Mouse (Mus musculus) left cerebral cortex, postnatal 36 days (tissue): ENCODE measurements around the gene Fam13c. TPM values are rescaled to one million over a fixed set of nuclear protein-coding genes. Genes with fewer than 3 reads are reported as not detected.
"Not testable (repeated sequence)": the region's sequence is repeated elsewhere in the genome, so short reads cannot be mapped to it uniquely, and the experiment has no call there.

Experiments used
- DNase-seq, 2 experiments: peaks; one replicate each; pipeline ENCODE4 v3.0.0; 2021 to 2022; ENCODE audit warnings: low spot score in 2 of 2, mixed read lengths in 1 of 2
- intact Hi-C: fragments of 180-260 bp; cut with DNase I; formaldehyde crosslinking; loops from one replicate; pipeline ENCODE4 v1.15.1; 2025
- total RNA-seq, 2 experiments: library from RNA; stranded (reverse); gene quantifications; 2 replicates each; pipeline ENCODE4 v1.2.3; 2021

The Fam13c gene
- total RNA-seq, result 10 to 100 TPM; 52.7 to 59.2 TPM

DNA sequence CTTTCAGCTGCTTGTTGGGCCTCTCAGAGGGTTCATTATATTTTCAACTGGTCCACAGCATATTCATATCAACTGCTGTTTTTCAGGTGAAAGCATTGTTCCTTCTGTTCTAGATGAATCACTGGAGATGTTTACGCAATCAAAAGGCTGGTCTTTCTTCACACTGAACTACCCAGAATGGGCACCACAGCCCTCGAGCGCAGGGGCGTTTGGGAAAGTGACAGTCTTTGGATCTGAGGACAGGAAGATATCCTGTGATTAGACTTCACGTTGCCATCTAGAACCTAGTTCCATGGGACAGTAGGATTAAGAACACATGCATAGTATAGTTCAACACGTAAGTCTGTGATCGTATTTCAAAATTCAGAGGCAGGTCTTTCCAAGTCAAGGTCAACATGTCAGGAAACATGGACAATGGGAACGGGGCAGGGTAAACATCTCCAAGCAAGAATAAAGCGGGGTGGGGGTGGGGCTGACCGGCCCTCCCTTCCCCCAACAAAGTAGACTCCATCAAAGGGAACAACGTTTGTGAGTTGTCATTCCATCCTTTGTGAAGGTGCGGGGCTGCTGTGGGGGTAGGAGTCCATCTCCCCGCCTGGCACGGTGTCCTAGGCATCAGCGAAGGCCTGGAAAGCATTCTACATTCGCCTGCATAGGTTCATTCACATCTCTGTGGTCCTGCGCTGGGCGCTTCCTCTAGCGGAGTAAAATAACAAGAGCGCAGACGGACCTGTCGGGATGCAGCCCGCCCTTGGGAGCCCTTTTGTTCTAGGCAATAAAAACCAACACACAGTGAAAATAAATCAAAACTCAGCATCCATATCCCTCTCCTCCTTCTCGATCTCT is at the start of gene Fam13c:
Gene Fam13c (plus strand): TSS at position 806 of the 846 bp plus-strand sequence.
- intact Hi-C loops, result loop anchor here (5.0 kb wide), 3 partner anchors 47 to 92 kb away; no protein-coding TSS in a partner anchor
- peak; percentile 54 to 59 for DNase-seq

DNA sequence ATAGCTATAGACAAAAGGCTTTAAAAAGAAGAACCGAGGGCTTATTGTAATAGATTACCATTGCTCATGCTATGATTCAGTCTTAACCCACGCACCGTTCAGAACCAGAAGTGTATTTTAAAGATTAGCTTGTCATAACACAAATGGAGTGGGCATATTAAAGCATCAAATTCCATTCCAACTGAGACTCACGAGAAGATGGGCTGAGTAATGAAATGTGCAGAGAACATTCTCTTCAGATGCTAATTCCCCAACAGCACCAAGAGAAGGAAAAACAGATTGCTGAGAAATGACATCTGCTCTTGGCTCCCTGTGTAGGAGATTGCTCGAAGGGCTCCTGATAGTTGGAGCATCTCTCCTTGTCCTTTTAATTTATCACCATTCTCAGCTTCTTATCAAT is 44.4 kb upstream of the Fam13c start:
- intact Hi-C loops, result loop anchor here (5.0 kb wide), 1 partner anchor 36 kb away; no protein-coding TSS in a partner anchor

DNA sequence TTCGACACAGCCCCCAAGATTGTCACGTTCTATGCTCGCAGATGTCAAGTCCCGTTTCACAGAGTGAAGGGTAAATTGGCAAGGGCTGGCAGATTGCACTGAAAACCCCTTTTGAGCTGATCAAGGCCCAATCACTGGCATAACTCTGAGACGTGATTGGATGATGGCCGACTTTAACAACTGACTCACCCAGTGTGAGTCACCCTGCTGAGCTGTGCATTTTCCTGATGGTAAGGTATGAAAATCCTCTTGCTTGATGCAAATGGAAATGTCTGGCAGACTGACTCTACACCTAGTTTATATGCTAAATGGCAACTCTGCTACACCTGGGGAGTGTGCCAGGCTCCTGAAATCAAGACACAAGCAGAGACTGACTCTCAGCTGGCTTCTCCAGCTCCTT is 42.1 kb upstream of the Fam13c start:
- DNase-seq, result peak; percentile 38 to 54
- intact Hi-C loops, result loop anchor here (5.0 kb wide), 1 partner anchor 34 kb away; no protein-coding TSS in a partner anchor

More for the DNA sequence above, 44.4 kb upstream of the Fam13c start:
- no peak for DNase-seq

DNA sequence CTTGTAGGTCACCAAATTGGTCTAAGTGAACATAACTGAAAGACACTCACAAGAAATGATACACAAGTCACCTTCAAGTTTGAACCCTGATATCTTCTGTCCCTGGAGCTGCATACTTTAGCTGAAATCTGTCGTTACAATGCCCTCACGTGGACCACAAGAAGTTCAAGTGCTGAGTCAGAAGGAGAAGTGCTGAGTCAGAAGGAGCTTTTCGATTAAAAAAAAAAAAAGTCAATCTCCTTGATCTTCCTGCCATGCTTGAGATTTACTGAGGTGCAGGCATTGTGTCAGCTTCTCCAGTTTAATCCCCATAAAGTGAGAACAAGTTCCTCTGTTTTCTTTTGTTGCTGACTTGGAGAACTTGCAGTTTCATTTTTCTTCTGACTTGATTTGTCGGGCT is 38.3 kb upstream of the Fam13c start:
- intact Hi-C loops, result no loop called here
- DNase-seq, result no peak

DNA sequence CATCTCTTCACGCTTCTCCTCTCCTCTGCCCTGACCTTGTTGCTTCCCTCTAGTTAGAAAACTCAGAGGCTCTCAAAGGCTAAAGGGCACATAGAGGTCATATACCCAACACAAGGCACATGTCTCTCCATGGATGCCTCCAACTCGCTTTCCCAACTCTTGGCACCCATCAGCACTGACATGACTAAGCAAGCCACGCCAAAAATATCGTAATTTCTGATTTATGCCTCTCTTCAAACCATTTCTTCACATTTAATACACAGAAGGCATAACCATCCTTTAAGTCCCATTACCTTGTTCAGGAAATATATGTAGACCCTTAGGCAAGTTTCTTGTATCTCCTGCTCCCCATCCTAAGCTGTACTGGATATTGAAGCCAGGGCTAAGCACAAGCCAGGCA is 37.6 kb upstream of the Fam13c start:
- DNase-seq, result no peak
- intact Hi-C loops, result no loop called here

DNA sequence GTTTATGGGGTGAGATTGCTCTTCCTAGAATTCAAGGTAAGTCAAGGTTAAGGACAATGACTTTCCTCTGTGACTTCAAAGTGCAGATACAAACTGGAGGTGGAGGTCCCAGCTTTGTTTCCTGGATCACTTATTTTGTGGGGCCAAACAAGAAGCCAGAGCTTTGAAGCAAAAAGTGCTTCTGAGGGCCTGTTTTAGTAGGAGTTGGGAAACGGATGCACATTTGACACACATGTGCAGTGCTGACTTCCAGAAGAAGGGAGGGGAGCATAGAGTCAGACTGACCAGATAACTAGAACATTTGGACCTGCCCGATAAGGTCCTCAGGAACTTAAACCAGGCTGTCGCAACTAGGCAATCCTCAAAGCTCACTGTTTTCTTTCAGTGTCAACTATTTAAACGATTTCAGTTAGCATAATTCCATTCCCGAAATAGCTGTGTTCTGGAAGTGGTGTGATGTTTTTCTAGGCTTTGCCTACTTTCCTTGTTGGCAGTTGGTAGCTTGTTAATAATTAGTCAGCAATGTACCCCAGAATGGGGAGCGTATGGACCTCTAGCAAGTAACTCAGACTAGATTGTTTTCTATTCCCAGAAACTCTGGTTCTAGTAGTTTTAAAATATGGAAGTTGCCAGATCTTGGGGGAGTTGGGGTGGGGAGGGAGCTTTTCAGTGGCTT is 22.3 kb upstream of the Fam13c start:
- intact Hi-C loops, result loop anchor here (2.0 kb wide), 1 partner anchor 45 kb away; no protein-coding TSS in a partner anchor
- no peak for DNase-seq

DNA sequence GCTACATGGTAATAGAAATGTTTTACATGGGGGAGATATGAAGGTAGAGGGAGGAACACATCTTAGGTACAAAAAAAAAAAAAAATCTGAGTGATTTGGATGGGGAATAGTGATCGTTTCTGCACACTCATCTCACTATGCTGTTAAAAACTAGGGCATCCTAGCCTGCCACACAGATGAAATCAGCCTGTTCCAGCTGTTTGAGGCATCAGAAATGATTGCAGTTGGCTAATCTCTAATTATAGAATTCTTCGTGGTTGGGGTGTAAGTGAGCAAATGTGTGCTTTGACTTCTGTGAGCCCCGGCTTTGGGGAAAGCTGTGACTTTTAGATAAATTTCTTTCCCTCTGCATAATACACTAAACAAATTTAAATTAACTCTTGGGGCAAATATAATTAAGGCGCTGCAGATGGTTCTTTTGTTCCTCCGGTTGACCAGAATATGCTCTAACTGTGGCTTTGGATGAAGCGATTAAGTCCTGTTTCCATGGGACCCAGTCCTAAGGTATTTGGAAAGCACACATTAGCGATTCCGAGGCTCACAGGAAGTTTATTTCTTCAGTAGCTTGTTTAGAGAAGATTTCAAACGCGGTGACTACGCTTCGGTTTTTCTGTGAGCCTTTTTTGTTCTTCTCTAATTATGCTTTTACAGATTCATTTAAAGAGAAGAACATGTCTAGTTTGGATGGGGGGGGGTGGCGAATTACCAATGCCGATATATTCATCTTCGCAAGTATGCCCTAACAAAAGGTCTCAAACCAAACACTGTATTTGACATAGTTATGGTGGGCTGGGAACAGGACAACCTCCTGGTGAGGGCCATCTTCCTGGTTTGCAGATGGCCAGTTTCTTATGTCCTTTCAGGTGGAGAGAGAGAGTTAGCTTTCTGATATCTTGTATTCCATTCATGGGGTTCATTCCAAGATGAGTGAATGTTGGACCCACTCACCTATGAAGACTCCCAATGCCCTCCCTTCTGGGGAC is 20.7 kb upstream of the Fam13c start:
- intact Hi-C loops, result loop anchor here (2.0 kb wide), 1 partner anchor 47 kb away; no protein-coding TSS in a partner anchor
- DNase-seq, result no peak

DNA sequence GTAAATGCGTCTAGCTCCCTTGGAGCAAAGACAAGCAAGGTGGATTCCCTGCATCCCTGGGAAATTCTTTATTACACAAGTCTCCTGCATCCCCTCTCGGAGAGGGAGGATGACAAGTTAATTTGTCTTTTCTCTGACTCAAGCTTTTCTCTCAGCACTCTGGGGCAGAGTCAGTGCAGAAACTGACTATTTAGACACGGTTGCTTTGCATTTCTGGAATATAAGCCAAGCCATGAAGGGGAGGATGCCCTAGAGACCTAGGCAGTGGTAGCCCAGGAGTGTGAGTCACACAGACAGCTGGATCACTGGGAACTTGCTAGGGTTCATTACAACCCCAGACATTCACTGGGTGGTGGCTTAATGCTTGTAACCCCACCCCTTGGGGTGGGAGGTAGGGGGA is 13.9 kb upstream of the Fam13c start:
- intact Hi-C loops, result no loop called here
- no peak for DNase-seq

DNA sequence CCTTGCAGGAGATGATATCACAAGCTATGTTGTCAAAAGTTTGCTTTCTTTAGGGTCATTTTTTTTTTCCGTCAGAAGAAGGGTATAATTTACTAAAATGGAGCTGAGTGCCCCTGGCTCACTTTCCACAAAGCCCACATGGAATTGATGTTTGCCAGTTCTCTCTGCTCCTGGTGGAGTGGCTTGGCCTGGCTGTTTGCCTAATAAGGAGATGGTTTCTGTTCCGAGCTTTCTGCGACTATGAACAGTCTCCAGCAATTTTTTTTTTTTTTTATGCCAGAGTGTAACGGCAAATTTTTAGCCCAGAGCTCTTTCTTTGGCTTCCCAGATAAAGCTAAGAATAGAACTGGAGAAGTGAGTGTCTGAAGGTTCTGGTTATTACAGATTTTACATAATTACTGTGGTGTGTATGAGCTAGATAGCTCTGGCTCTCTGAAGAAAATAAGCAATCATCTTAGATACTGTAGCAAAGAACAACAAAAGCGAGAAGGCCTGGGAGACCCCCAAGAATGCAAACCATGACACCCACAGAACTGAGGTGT is 12.1 kb upstream of the Fam13c start:
- intact Hi-C loops, result no loop called here
- DNase-seq, result peak; percentile 43 to 61

DNA sequence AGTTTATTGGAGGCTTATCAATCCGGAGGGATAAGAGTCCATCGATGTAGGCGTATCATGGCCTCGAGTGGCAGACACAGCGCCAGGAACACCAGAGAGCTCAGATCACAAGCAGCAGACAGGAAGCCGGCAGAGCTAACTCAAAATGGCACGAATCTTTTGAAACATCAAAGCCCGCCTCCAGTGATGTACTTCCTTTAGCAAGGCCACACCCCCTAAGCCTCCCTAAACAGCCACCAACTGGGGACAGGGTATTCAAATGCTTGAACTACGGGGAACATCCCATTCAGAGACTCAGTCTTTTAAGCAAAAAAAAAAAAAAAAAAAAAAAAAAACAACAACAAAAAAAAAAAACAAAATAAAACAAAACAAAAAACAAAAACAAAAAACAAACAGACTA is 10.9 kb upstream of the Fam13c start:
- no peak for DNase-seq
- intact Hi-C loops, result no loop called here

DNA sequence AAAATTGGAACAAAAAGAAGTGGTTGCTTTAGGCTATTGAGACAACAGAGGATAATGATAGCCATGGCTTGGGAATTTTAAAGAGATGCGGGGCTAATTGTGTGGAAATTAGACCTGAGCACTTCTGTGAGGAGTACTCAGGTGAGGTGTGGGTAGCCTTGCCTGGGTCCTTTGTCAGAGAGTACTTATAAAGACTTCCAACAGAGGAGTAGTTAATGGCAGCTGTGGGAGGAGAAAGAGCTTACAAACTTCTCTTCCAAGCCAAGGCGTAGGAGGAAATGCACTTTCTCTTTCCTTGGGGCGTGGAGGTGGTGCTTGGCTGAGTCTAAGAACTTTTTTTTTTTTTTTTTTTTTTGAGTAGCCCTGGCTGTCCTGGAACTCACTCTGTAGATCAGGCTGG is 6.9 kb upstream of the Fam13c start:
- intact Hi-C loops, result loop anchor here (5.0 kb wide), 1 partner anchor 36 kb away; no protein-coding TSS in a partner anchor
- no peak for DNase-seq

DNA sequence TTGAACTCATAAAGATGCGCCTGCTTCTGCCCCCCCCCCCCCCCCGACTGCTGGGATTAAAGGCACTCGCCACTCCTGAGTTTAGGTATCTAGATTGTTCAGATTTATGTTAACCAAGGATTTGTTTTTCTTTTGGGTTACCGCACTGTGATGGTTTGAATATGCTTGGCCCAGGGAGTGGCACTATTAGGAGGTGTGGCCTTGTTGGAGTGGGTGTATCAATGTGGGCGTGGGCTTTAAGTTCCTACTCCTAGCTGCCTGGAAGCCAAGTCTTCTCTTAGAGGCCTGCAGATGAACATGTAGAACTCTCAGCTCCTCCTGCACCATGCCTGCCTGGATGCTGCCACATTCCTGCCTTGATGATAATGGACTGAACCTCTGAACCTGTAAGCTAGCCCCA is 6.5 kb upstream of the Fam13c start:
- not testable (repeated sequence) for DNase-seq
- intact Hi-C loops, result loop anchor here (5.0 kb wide), 1 partner anchor 36 kb away; no protein-coding TSS in a partner anchor

DNA sequence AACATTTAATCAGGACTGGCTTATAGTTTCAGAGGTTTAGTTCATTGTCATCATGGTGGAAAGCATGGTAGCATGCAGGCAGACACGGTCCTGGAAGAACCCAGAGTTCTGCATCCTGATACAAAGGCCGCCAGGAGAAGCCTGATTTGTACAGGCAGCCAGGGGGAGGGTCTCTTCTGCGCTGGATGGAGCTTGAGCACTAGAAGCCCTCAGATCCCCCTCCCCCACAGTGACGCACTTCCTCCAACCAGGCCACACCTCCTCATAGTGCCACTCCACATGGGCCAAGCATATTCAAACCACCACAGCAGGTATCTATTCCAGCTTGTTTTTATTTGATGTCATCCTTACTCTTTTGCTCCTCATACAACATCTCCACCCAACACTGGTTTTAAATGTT is 3.6 kb upstream of the Fam13c start:
- intact Hi-C loops, result no loop called here

DNA sequence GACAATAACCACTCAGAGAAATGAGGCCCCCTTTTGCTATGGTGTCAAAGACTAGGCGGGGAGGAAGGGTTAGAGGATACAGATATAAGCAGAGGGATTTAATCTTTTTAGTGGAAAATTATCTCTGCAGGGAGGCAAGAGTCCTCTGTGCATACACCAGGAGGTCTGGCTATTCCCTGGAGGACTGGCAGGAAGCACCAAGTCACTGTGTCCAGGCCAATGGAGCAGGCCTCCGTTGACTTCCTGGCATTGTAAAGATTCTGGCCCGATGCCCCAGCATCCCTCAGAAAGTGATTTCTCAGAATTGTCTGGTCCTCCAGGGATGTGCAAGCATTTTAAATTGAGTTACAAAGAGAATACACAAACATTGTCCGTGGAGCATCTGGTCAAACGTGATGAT is 3.0 kb upstream of the Fam13c start:
- intact Hi-C loops, result no loop called here
- DNase-seq, result no peak

More for the DNA sequence above, 3.6 kb upstream of the Fam13c start:
- DNase-seq, result no peak

DNA sequence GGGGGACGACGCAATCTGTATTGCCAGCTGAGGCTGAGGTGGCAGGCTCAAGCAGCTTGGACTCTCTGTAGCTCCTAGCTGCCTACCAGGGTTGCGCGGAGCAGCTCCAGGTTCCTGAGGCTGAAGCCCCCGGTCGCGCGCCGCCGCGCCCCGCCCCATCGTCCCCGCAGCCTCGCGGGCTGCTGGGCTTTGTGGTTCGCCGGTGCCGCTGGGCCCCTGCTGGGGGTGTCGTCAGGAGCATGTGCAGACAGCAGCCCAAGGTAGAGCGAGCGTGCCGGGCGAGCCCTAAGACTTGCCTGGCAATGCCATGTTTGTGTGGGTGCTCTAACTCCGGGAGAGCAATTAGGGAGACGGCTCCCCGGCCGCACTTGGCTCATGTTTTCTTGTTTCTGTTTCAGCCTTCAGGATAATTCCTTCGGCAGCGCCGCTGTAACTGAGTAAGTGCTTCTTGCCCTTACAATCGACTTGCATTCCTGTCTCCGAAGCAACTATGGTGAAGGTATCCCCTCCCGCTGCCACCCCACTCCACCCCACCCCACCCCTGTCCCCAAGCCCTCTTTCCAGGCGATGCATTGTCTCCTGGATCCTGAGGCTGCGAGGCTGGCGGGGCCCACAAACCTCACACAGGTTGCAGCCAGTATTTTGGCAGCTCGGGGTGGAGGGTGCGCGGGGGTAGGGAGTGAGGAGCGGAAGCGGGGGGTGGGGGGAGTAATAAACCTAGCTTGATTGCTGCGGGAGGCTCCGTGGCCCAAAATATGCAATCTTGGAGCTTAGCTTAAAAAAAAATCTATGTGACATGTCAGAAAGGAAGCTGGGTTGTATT is 569 bp downstream of the Fam13c start:
- intact Hi-C loops, result loop anchor here (5.0 kb wide), 3 partner anchors 46 to 91 kb away; no protein-coding TSS in a partner anchor

DNA sequence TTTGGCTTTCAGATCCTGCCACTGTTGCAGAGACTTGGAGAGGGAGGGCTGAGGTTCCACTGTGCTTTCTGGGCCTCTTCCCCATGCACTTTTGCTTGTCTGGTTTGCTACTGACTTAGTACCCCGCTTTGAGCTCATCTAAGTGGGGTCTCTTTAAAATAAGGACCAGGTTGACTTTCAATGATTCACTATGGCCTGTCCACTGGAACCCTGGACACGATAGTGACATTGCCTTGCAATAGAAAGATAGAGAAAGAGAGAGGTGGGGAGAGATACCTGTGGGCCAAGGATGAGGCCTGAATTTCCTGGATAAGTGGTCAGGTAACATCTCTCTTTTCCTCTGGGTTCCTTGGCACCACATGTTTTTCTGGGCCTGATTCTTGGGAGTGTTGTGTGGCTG is 1.9 kb downstream of the Fam13c start:
- no peak for DNase-seq
- intact Hi-C loops, result loop anchor here (5.0 kb wide), 3 partner anchors 45 to 90 kb away; no protein-coding TSS in a partner anchor

More for the DNA sequence above, 569 bp downstream of the Fam13c start:
- peak; percentile 77 to 84 for DNase-seq

DNA sequence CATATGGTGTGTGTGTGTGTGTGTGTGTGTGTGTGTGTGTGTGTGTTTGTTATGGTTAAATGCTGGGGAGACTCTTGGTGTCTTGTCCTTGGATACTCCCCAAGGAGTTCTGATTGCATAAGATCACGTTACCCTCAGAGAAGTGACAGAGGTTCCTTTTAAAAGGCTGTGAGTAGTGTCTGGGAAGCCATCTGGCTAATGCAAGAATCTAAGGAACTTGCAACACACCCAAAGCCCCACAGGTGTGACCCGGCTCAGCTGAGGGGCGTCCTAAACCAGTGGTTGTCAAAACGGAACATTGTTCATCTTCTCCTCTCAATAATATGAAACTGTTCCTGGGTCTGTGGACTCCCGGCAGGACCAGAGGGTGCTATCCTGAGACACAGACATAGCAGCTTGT is 2.3 kb downstream of the Fam13c start:
- intact Hi-C loops, result loop anchor here (5.0 kb wide), 3 partner anchors 45 to 90 kb away; no protein-coding TSS in a partner anchor
- DNase-seq, result no peak

DNA sequence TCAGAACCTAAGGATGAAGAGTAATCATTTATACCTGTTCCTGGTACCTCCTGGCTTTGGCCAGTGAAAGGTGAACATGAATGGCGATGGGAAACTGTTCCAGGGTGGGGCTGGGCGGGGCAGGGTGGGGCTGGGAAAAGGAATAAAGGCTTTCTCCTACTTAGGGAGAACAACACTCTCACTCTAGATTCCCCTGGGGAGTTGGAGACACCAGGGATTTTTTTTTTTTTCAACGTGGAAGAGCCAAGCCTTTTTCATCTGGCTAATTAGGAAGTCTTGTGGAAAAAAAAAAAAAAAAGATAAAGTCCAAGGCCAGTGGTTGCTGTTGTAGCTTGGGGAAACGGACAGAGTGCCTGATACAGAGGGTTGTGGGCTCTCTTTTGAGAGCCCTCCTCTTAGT is 7.5 kb downstream of the Fam13c start:
- no peak for DNase-seq
- intact Hi-C loops, result no loop called here
